Comparison of ENCODE assay signal across 10 mouse cellular contexts in the genomic region with DNA sequence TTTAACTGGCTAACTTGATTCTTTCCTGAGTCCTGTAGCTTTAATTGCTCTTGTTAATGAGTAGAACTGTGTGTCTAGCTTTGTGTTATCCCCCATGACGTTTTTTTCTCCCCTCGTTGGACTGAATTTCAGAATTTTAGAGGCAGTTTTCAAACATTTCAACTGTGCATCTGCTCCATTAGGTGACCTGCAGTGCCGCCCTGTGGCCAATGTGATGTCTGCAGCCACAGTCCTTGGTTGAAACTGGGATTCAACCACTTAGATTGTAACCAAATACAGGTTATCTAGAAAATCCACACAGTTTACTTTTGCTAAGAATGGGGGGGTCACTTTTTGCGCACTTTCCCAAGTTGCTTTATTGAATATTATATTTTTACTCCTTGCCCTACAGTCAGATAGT.
DNase-seq lines count a peak whose midpoint lies in the region; ATAC-seq and TF ChIP-seq lines count a peak whose summit lies in the region.
"Had no signal": no experiment of that assay in that cellular context is flagged by ENCODE, and none has a peak within 500 bp of the region (broad histone marks: within the 10 kb centered on the region; RNA-seq: fewer than 3 reads in every experiment).

No protein-coding gene starts in this region.

- peak; percentile 93 for TF ChIP-seq CTCF in gastrocnemius, adult 2 months (IDR thresholded peaks at IDR 0.05)

- peak; percentile 84 for DNase-seq in CD4-positive, CD25-positive, alpha-beta regulatory T cell, adult 2 months (ENCODE audit: low read depth, low spot score)
- peak; percentile 79 for DNase-seq in MN1 (ENCODE audit: low spot score)
- peak; percentile 95 to 97 for DNase-seq in cerebellum, postnatal 10 days
- peak; percentile 78 for DNase-seq in gastrocnemius, adult 2 months
- peak; percentile 54 to 91 for DNase-seq in layer of hippocampus, adult 18-20 months (ENCODE audit: low spot score in 2 of 2)
- DNase-seq in lung, postnatal 14 days, result peak; percentile 88
- peak; percentile 59 to 70 for DNase-seq in right cerebral cortex, postnatal 36 days (ENCODE audit: low spot score in 2 of 2)

- H3K4me3 ChIP-seq in gastrocnemius, adult 2 months, result no peak overlapping the region
- H3K4me3 ChIP-seq: hindbrain, embryonic 15.5 days; stomach, embryonic 15.5 days had no signal

- no peak for ATAC-seq in erythroid progenitor cell, adult 5-6 weeks (replicated peaks; ENCODE audit: low FRiP score, poor library complexity, severe bottlenecking)

- H3K27ac ChIP-seq in gastrocnemius, adult 2 months, result no peak overlapping the region
- H3K27ac ChIP-seq: hindbrain, embryonic 15.5 days; stomach, embryonic 15.5 days had no signal

- intact Hi-C loops in gastrocnemius, adult 2 months (cut with DNase I), result loop anchor here (5.0 kb wide), 2 partner anchors 328 to 863 kb away; no protein-coding TSS in a partner anchor
